Mouse (Mus musculus): ENCODE measurements around the gene Ccdc27.
A peak's percentile ranks its signal among the peaks of the same experiment; 100 is the strongest.

- TF ChIP-seq CTCF (IDR thresholded peaks at IDR 0.05; ENCODE audit: extremely low read depth, insufficient read depth, insufficient read length, insufficient replicate concordance), result peak; percentile 64
- no peak for TF ChIP-seq POLR2A (IDR thresholded peaks at IDR 0.05; ENCODE audit: low read depth, low read length)
These were observed 22.9 kb downstream of the Ccdc27 start for GRCm38 (mm10) chr4:154019571-154019970.
